Mouse (Mus musculus): Measurements from ENCODE around the gene Vash1. TPM values are rescaled to one million over a fixed set of nuclear protein-coding genes. Genes with fewer than 3 reads are reported as not detected.

Gene Vash1
- polyA plus RNA-seq, 1 experiment, result 52.4 TPM

DNA sequence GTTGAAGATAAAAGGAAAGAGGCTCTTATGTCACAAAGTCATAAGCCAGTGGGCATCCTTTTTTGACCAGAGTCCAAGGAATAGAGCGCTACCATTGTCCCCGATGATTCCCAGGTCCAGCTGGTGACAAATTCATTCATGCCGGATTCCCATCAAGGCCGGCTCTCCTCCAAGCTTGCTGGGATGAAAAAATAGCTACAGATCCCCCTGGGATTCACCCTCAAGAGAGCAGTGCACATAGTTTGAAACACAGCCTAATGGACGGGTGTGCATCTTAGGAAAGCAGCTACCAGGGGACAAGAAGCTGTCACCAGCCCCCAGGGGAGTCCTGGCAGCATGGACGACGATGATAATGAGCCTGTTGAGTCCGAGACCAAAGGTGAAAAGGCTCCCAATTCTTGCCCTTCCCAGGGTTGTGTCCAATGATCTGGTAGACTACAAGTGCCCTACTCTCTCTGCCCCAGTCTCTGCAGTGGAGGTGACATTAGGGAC is 55.9 kb downstream of the Vash1 start, which contains the start of gene Lrrc74a:
TSS of gene Lrrc74a (plus strand) at position 51 of the 492 bp plus-strand sequence.
- TF ChIP-seq FLI1 (IDR thresholded peaks at IDR 0.05; ENCODE audit: low read length) (no peak), GATA1 (IDR thresholded peaks at IDR 0.05; ENCODE audit: borderline replicate concordance, low read length) (no peak)
- peaks cover 35% of the 10 kb centered on the region for H3K27me3 ChIP-seq (replicated peaks)
- H3K36me3 ChIP-seq (replicated peaks; ENCODE audit: low read length), result no peaks in the 10 kb centered on the region
- H3K4me3 ChIP-seq (replicated peaks), result no peak within 1 kb of the TSS
- peaks cover 18% of the 10 kb centered on the region for H3K4me1 ChIP-seq
- no peaks in the 10 kb centered on the region for H3K9me3 ChIP-seq

Other genes with a start within 250 kb of the Vash1 start
- gene Angel1, start 47.8 kb downstream of the Vash1 start, polyA plus RNA-seq (2012; ENCODE audit: insufficient read depth, low replicate concordance), result 1.2 and 3.2 TPM in 2 replicates
- gene Lrrc74a, start 55.7 kb downstream of the Vash1 start, polyA plus RNA-seq (2012; ENCODE audit: insufficient read depth, low replicate concordance), result not detected in 2 replicates
- gene Irf2bpl, start 206.1 kb downstream of the Vash1 start, polyA plus RNA-seq (2012; ENCODE audit: insufficient read depth, low replicate concordance), result 32.7 and 46.2 TPM in 2 replicates

Data from megakaryocyte, embryonic 14.5 days (primary cell).